Mouse (Mus musculus): ENCODE data around the gene 1110059E24Rik.
"Not testable (repeated sequence)": the region's sequence is repeated elsewhere in the genome, so short reads cannot be mapped to it uniquely, and the experiment has no call there.

1110059E24Rik gene

DNA sequence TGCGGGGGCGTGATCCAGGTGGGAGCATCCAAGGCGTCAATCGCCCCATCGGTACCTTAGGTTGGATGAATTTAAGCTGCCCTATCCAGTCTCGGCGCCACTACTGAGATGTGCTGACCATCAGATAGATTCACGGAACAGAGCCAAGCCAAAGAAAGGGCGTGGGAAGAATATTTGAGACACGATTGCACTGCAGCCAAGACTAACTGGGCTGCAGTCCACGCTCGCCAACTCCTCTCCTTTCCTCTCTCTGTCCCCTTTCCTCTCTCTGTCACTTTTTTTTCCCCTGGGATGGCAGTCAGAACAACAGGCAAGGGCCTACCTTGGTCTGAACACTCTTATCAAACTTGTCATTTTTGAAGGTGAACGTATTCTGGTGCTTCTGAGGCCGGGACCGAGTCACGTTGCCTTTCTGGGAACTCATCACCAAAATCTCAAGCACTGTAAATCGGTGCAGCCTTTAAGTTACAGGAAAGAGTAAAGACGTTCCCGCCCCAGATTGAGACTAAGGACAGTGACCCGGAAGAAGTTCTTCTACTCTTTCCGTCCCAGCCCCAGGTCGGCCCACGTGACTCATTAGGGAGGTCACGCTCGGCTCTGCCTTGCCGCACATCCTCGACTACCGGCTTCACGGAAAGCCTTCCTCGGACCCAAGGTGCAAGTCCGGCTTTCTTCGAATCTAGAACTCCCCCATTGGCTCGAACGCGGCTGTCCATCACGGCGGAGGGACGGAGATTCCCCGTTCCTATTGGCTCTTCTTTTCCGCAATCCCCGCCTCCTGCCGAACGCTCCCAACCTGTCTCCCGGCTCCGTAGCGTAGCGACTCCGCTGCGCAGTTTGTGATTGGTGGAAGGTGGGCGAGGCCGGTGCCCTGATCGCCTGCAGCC lies at the start of gene 1110059E24Rik:
Gene 1110059E24Rik, minus strand, starts transcription at position 692 of the 887 bp plus-strand sequence.
- DNase-seq (ENCODE audit: low read depth): peak; percentile 93

- DNase-seq (ENCODE audit: low read depth): no peak
Observed at GRCm38 (mm10) chr19:21680986-21681385, 28.2 kb upstream of the 1110059E24Rik start.

DNA sequence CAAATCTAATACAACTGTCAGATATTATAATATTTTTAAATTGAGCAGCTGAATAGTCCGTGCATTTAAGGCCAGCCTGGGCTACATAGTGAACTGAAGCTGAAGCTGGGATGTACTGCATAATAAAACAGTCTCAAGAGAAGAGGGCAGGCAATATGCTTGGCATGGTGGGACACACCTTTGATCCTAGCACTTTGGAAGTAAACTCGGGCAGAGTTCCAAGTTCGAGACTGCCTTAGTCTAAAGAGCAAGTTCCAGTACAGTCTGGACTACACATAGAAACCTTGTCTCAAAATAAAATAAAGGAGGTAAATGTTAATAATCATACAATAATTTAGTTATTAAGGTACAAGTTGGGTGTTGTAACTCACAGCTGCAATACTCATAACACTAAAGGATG lies 27.3 kb upstream of the 1110059E24Rik start:
- no peak for DNase-seq (ENCODE audit: low read depth)

DNA sequence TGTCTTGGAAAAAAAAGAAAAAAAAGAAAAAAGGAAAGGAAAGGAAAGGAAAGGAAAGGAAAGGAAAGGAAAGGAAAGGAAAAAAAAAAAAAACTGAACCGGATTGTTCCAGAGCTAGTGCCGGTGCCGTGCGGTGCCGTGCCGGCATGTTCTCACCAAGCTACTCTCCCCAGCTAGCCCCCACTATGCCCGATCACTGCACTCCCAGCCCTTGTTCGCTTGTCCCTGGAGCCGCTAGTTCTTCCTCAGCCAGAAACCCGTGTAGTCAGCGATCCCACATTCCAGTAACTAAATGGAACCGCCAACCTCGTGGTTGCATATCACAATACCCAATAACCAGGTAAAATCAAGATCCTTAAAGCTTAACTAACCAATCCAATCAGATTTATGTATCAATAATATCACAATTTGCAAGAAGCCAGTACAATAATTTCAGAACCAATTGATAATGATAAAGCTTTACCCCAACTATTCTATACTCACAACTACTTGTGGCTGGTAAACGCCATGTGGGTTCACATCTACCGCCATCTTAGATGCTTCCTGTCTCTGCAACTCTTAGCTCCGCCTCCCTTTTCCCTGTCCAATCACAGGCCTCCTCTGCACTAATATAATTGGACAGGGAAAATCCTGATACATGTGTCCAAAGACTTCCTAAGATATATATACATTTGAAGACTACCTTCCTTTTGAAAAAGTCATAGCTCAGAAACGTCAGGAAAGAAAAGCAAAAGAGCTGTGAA lies 21.7 kb upstream of the 1110059E24Rik start:
- no peak for DNase-seq (ENCODE audit: low read depth)

DNA sequence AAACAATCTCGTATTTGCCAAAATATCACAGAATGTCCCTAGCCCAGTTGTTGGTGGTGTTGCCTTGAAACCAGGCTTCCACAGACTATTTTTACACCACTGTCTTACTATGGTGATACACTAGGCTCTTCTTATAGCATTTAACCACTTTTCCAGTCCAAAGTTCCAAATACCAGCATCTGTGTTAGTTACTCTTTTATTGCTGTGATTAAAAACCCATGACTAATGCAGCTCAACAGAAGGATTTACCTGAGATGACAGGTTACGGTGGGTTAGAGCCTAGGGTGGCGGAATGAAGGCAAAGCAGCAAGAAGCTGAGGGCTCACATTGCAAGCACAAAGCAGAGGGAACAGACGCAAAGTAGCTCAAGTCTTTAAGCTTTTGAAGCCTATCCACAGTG lies 16.9 kb upstream of the 1110059E24Rik start:
- no peak for DNase-seq (ENCODE audit: low read depth)

DNA sequence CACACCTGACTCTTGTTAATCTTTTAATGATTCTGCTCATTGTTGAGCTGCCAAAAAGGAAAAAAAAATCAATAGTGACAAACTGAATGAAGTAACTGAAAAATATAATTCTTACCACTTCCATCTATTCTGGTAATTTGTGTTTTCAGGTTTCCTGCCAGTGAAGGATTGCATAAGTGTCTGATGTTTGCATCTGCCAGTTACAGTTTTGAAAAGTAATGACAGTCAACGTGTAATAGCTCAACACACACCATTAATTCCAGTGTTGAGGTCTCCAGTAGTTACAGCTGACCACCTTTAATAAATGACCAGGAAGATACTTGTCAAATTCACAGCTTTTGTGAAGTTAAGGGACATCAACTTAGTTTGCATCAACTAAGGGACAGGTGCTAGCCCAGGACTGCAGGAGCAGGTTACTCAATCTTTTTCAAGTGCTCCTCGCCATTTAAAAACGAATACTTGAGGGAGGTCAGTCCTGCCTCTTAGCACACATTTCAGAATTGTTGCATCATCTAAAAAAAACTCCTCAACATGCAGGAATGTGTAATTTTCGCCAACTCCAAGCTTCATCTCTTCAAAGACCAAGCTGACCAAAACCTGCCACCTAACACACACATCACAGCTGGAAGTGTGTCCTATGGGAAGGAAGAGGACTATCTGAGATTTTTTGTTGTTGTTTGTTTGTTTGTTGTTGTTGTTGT lies 11.1 kb upstream of the 1110059E24Rik start:
- no peak for DNase-seq (ENCODE audit: low read depth)

GRCm38 (mm10) chr19:21660734-21661133 lies 8.0 kb upstream of the 1110059E24Rik start:
- no peak for DNase-seq (ENCODE audit: low read depth)

DNA sequence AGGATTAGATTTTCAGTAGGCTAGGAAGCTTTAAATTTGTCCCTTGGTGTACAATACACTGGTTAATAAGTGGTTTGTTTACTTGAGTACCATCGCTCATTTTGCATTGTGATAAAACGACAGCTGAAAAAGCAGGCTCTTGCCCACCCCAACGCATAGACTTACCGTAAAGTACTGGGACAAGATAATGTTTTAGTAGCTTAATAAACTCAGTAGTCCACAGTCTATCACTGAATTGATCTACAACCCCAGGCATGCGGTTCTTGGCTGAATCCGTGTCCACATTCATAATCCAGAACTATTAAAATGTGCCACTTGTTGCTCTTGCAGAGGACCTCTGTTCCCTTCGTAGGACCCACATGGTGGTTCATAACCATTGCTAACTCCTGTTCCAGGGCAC lies 2.0 kb upstream of the 1110059E24Rik start:
- no peak for DNase-seq (ENCODE audit: low read depth)

- DNase-seq (ENCODE audit: low read depth): no peak
Observed at GRCm38 (mm10) chr19:21653172-21653981, 601 bp upstream of the 1110059E24Rik start, which contains the start of gene Abhd17b. TSS of gene Abhd17b (plus strand) at chr19:21653185.

- DNase-seq (ENCODE audit: low read depth): no peak
Observed at GRCm38 (mm10) chr19:21651664-21652063, 1.1 kb downstream of the 1110059E24Rik start.

DNA sequence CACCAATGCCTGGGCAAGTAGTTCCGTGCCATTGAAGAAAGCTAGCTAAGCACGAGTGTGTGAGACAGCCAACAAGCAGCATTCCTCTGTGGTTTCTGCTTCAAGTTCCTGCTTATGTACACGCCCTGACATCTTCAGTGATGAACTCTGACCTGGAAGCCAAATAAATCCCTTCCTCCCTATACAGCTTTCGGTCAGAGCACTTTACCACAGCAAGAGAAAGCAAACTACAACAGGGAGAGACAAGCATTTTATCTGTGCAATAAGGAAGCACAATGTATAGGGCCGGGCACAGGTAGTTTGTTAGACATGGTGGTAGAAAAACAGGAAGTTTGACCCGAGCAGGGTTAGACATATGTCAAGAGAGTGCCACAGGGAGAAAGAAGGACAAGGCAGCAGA lies 6.6 kb downstream of the 1110059E24Rik start:
- DNase-seq (ENCODE audit: low read depth): no peak

DNA sequence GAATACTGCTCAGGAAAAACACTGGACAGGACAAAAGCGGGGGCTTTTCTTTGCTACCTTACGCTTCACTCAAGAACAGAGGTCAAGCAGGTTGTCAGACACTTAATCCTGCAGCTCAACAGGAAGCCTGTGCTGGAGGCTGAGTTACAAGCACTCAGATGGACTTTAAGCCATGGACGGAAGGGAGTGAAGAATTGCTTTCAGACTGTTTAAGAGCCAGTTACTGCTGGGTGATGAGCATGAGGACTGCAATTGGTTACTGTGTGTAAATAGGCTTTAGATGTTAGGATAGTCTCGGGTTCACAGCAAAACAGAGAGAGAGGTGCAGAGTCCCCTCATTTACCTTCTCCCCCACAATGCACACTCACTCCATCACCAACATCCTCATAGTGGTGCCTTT lies 7.5 kb downstream of the 1110059E24Rik start:
- no peak for DNase-seq (ENCODE audit: low read depth)

GRCm38 (mm10) chr19:21643935-21644334 lies 8.8 kb downstream of the 1110059E24Rik start:
- no peak for DNase-seq (ENCODE audit: low read depth)

DNA sequence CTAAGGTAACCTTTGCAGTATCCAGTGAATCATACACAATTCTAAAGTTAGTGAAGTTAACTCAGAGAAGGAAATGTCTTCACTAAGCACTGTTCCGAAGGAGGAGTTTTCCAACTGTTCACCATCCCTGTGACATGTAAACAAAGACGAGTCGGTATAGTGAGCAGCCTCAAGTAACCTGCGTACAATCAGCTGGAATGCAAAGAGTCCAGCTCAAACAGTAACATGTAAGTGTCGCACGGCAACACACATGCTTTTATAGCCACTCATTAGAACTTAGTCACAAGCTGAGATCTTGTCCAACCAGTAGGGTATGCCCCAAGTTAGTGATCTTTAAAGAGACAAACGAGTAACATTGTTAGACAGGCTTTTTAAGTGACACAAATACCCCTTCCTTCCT lies 15.1 kb downstream of the 1110059E24Rik start:
- DNase-seq (ENCODE audit: low read depth): no peak

DNA sequence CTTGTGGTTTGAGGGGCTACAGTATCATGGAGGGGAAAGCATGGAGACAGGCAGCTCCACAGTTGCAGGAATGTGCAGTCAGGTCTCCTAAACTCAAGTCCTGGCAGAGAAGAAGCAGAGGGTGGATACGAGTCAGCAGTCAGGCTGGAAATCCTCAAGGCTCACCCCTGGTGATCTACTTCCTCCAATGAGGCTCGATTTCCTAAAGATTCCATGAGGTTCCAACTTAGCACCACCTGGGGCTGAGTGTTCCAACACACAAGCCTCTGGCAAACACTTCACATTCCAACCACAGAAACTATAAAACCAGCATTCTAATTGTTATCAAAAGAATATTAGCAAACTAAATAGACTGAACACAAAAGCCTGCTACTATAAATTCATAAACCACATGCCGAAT lies 15.9 kb downstream of the 1110059E24Rik start:
- no peak for DNase-seq (ENCODE audit: low read depth)

GRCm38 (mm10) chr19:21635406-21635805 lies 17.4 kb downstream of the 1110059E24Rik start:
- no peak for DNase-seq (ENCODE audit: low read depth)

DNA sequence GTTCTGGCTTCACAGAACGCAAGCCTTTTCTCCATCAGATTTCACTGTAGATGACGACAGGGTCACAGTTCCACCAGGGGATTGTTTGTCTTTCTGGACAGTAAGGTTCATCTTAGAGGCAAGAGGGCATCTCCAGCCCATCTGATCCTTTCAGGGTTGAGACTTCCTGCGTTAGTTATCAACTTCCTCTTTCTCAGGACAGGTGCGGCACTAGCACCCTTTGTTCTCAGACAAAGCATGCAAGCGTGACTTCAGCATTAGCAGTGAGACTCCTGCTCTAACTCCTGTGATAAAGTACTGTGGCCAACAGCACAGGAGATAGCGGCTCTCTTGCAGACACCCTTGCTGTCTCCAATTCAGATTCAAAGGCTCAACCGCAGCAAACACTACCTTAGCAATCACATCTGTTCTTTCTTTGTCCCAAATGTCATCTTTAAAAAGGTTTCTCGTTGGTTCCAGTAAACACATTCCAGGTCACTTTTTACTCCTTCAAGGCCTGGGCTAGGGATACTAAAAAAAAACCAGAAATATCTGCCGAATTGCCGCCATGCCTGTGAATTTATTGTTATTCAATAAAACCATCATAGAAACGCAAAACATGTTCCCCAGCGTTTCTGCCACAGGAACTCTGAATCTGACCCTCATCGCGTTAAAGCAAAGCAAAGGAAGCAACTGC lies 22.0 kb downstream of the 1110059E24Rik start:
- DNase-seq (ENCODE audit: low read depth): no peak

GRCm38 (mm10) chr19:21629501-21629900 lies 23.3 kb downstream of the 1110059E24Rik start:
- no peak for DNase-seq (ENCODE audit: low read depth)

GRCm38 (mm10) chr19:21629030-21629429 lies 23.7 kb downstream of the 1110059E24Rik start:
- DNase-seq (ENCODE audit: low read depth): no peak

DNA sequence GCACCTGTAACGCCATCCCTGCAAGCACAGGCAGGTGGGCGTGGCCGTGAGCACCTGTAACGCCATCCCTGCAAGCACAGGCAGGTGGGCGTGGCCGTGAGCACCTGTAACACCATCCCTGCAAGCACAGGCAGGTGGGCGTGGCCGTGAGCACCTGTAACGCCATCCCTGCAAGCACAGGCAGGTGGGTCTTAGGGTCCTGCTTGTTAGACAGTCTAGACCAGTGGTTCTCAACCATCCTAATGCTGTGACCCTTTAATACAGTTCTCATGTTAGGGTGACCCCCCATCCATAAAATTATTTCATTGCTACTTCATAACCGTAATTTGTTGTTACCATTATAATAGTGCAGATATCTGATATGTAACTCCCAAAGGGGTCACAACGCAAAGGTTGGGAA lies 24.3 kb downstream of the 1110059E24Rik start:
- DNase-seq (ENCODE audit: low read depth): not testable (repeated sequence)
